Mouse (Mus musculus) midbrain, postnatal 0 days (tissue): ENCODE measurements around the gene Sh3gl3. TPM values are rescaled to one million over a fixed set of nuclear protein-coding genes. Genes with fewer than 3 reads are reported as not detected.

ENCODE experiments used
- ATAC-seq: fragments of 200-750 bp; cut with Nextera tagmentation; 2 replicates; pipeline ENCODE4 v1.8.0; 2017; ENCODE audit warnings: moderate number of reproducible peaks, mild to moderate bottlenecking, moderate TSS enrichment, moderate library complexity; ENCODE audit not compliant: low FRiP score
- DNase-seq: peaks from one replicate; pipeline ENCODE4 v3.0.0-alpha.2; 2015; ENCODE audit warnings: low spot score
- H3K27ac ChIP-seq: fragments of 300-500 bp; sonication (generic); 2 replicates; pipeline ENCODE4 v1.5.1; 2014; ENCODE audit warnings: low read depth, mild to moderate bottlenecking, low read length, mixed read lengths
- H3K27me3 ChIP-seq: fragments of 300-500 bp; sonication (generic); 2 replicates; pipeline ENCODE4 v1.6.1; 2014; ENCODE audit warnings: low read length, control low read depth, mixed read lengths; ENCODE audit not compliant: insufficient read depth
- H3K36me3 ChIP-seq: fragments of 300-500 bp; sonication (generic); 2 replicates; pipeline ENCODE4 v1.6.1; 2014; ENCODE audit warnings: low read length, control low read depth, mixed read lengths; ENCODE audit not compliant: insufficient read depth
- H3K4me1 ChIP-seq: fragments of 300-500 bp; sonication (generic); 2 replicates; pipeline ENCODE4 v1.6.1; 2014; ENCODE audit warnings: mild to moderate bottlenecking, control low read depth, antibody characterized with exemption, low read length, mixed read lengths; ENCODE audit not compliant: insufficient read depth
- H3K4me2 ChIP-seq: fragments of 300-500 bp; sonication (generic); 2 replicates; pipeline ENCODE4 v1.6.1; 2014; ENCODE audit warnings: low read depth, mild to moderate bottlenecking, low read length, mixed read lengths; ENCODE audit not compliant: poor library complexity, severe bottlenecking
- H3K4me3 ChIP-seq: fragments of 300-500 bp; sonication (generic); 2 replicates; pipeline ENCODE4 v1.5.1; 2014; ENCODE audit warnings: low read depth, mild to moderate bottlenecking, low read length, moderate library complexity
- H3K9ac ChIP-seq: fragments of 300-500 bp; sonication (generic); replicated peaks from 2 replicates; pipeline ENCODE4 v1.6.1; 2014; ENCODE audit warnings: mild to moderate bottlenecking, low read length, moderate library complexity, mixed read lengths; ENCODE audit not compliant: poor library complexity, severe bottlenecking
- H3K9me3 ChIP-seq: fragments of 300-500 bp; sonication (generic); 2 replicates; pipeline ENCODE4 v1.6.1; 2016; ENCODE audit warnings: low read length, control low read depth
- CTCF ChIP-seq: IDR thresholded peaks from 2 replicates; pipeline ENCODE4 v1.5.1; 2016; ENCODE audit warnings: antibody characterized with exemption, mild to moderate bottlenecking
- WGBS: fragments of 180-500 bp; shearing (Covaris S2); extraction: QIAGEN DNeasy Blood & Tissue Kit; methylation state at CpG from one replicate; pipeline ENCODE4 v1.1.7; 2014; 5-methylcytosine and 5-hydroxymethylcytosine counted together
- polyA plus RNA-seq: library from polyadenylated mRNA; unstranded; fragments of >200 nt; fragmentation: Nextera tagmentation; extraction: Ambion mirVana; gene quantifications from 2 replicates; pipeline ENCODE4 v1.2.1, GENCODE M21; 2015
- total RNA-seq: library from RNA; depleted of rRNA; stranded (reverse); fragments of >200 nt; gene quantifications from 2 replicates; pipeline ENCODE4 v1.2.3, GENCODE M21; 2014

Sh3gl3 gene
- total and polyA plus RNA-seq, 2 experiments from 2014 or later: 58.6 to 108 TPM

DNA sequence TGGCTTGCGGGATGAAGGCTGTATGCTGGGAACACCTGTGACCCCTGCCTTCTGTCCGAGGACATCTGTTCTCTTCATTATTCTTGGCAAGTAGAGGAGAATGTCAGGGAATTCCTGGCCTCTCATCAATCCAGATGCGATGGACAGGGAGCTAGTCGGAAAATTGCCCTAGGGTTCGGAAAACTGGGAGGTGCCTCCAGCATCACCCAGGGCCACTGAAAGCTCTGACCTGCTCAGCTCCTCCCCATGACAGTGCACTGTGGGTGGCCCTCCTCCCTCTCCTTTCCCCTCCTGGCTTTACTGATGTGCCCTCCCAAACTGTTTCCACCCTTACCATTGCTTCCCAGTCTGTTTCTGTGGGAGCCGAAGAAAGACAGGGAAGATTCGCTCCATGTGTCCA, 29.5 kb downstream of the Sh3gl3 start:
- H3K36me3 ChIP-seq: no peaks in the 10 kb centered on the region
- H3K9ac ChIP-seq: no peak overlapping the region
- TF ChIP-seq CTCF: no peak
- no peaks in the 10 kb centered on the region for H3K9me3 ChIP-seq
- no peaks in the 10 kb centered on the region for H3K27me3 ChIP-seq
- no peak overlapping the region for H3K4me2 ChIP-seq
- H3K4me3 ChIP-seq: no peak overlapping the region
- H3K27ac ChIP-seq: no peak overlapping the region
- ATAC-seq (no peak), DNase-seq (no peak)
- 80% methylated on average over 7 of the region's 7 CpGs for WGBS
- H3K4me1 ChIP-seq: no peaks in the 10 kb centered on the region

DNA sequence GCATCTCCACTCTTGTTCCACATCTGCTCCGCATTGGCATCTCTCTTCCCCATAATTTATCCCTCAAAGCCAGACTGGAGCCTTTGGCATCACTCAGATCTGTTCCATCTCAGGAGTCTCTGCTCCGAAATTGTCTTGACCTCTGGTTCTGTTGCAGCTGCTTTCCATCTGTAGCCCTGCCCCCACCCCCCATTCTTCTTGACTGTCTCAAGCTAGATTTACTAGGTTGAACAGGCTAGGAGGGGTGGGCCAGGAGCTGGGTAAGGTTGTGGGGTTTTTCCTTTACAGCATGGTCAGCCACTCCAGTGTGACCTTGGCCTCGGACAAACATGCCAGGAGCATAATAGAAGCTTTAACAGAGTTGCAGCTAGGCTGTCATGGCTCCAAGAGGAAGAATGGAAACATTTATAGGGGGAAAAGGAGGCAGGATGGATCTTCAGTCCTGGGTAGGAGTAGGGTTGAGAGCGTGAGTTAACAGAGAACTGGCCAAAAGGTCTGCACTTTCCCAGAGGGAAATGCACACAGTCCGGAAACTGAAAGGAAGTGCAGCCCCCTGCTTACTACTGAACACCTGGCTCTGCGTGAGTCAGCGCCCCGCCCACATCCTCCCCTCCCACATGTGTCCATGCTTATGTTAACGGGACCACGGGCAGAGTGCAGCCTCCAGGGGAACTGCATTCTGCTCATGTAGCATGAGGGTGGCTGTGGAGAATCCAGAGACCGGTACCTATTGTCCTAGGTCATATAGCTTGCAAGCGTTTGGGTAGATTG, 30.6 kb downstream of the Sh3gl3 start:
- H3K9ac ChIP-seq: no peak overlapping the region
- no peaks in the 10 kb centered on the region for H3K27me3 ChIP-seq
- H3K36me3 ChIP-seq: no peaks in the 10 kb centered on the region
- no peak overlapping the region for H3K4me2 ChIP-seq
- no peak for ATAC-seq
- no peak for DNase-seq
- H3K9me3 ChIP-seq: no peaks in the 10 kb centered on the region
- no peaks in the 10 kb centered on the region for H3K4me1 ChIP-seq
- TF ChIP-seq CTCF: no peak
- H3K4me3 ChIP-seq: no peak overlapping the region
- WGBS: 70% methylated on average over 12 of the region's 12 CpGs
- no peak overlapping the region for H3K27ac ChIP-seq

DNA sequence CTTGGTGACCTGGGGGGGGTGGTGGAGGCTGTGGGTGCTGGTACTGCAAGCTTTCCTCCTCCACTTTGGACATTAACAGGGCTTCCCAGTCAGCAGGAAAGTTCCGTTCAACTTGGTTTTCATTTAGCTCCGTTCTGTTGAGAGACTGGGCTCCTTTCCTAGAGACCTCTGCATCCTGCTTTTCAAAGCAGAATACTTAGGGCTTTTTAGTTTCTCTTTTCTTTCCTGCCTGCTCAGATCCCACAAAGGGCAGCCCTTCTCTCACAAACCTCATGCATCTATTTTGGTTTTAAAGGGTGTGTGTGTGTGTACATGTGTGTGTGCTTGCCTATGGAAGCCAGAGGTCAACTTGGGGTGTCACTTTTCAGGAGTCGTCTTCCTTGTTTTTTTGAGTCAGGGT, 31.3 kb downstream of the Sh3gl3 start:
- Histone ChIP-seq H3K4me2 (no peak overlapping the region), H3K36me3 (no peaks in the 10 kb centered on the region), H3K4me1 (no peaks in the 10 kb centered on the region), H3K9ac (no peak overlapping the region), H3K27ac (no peak overlapping the region), H3K9me3 (no peaks in the 10 kb centered on the region), H3K27me3 (no peaks in the 10 kb centered on the region), H3K4me3 (no peak overlapping the region)
- DNase-seq: no peak
- ATAC-seq: no peak
- no peak for TF ChIP-seq CTCF
- WGBS: 81% methylated on average over 3 of the region's 3 CpGs

DNA sequence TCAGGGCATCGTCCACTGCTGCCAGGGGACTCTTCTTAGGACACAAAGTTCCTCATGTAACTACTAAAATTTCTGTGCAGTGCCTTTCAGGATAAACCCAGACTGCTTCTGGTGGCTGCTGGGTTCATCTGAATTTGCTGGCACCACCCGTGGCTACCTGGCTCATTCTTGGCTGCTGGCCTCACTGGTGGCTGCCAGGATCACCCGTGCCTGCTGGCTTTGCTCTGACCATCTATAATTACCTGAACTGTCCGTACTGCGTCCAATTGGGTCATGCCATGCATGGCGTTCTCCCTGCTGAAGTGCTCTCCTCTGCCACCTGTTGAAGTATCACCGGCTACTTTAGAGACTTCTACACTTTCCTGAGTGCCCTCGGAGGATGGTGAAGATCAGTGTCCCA, 33.1 kb downstream of the Sh3gl3 start:
- no peak overlapping the region for H3K4me3 ChIP-seq
- ATAC-seq: no peak
- H3K27me3 ChIP-seq: no peaks in the 10 kb centered on the region
- H3K27ac ChIP-seq: no peak overlapping the region
- no peak for TF ChIP-seq CTCF
- no peak overlapping the region for H3K9ac ChIP-seq
- H3K4me1 ChIP-seq: no peaks in the 10 kb centered on the region
- DNase-seq: no peak
- WGBS: 88% methylated on average over 8 of the region's 8 CpGs
- no peaks in the 10 kb centered on the region for H3K36me3 ChIP-seq
- H3K4me2 ChIP-seq: no peak overlapping the region
- H3K9me3 ChIP-seq: no peaks in the 10 kb centered on the region

DNA sequence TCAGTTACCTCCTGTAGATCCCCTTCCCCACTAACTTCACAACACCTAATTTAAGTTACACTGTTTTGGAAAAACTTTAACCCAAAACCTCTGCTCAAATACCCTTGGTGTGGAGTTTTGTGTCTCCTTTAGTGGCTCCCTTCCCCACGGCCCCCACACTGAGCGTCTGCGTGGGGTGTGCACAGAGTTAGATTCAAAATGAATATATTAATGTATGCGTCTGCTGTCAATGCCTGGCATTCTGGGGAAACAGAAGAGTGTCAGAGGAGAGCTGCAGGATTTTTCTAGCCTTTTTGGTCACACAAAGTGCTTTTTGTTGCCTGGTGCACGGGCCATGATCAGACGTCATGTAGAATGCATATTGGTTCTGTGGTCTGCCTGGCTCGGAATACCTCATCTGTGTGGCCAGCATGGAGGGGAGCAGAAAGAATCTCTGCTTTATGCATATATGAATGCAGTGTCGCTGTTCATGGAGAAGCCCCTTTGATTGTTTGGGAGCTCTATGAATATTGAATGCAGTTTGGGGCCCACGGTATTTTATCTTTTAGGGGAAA, 47.8 kb downstream of the Sh3gl3 start:
- DNase-seq: no peak
- TF ChIP-seq CTCF: no peak
- no peak for ATAC-seq
- H3K9me3 ChIP-seq: no peaks in the 10 kb centered on the region
- no peak overlapping the region for H3K9ac ChIP-seq
- H3K36me3 ChIP-seq: no peaks in the 10 kb centered on the region
- no peak overlapping the region for H3K27ac ChIP-seq
- no peak overlapping the region for H3K4me2 ChIP-seq
- WGBS: 34% methylated on average over 9 of the region's 9 CpGs
- 0 out of 2 replicates have a peak, but pooled peaks cover 2% of the 10 kb centered on the region for H3K4me1 ChIP-seq
- no peaks in the 10 kb centered on the region for H3K27me3 ChIP-seq
- no peak overlapping the region for H3K4me3 ChIP-seq
